Mouse (Mus musculus): ENCODE results near the gene Higd1c. TPM values are rescaled to one million over a fixed set of nuclear protein-coding genes. Genes with fewer than 3 reads are reported as not detected.
"Not testable (repeated sequence)": the region's sequence is repeated elsewhere in the genome, so short reads cannot be mapped to it uniquely, and the experiment has no call there.

Higd1c gene
- polyA plus RNA-seq, 1 experiment from 2014 or later = not detected

DNA sequence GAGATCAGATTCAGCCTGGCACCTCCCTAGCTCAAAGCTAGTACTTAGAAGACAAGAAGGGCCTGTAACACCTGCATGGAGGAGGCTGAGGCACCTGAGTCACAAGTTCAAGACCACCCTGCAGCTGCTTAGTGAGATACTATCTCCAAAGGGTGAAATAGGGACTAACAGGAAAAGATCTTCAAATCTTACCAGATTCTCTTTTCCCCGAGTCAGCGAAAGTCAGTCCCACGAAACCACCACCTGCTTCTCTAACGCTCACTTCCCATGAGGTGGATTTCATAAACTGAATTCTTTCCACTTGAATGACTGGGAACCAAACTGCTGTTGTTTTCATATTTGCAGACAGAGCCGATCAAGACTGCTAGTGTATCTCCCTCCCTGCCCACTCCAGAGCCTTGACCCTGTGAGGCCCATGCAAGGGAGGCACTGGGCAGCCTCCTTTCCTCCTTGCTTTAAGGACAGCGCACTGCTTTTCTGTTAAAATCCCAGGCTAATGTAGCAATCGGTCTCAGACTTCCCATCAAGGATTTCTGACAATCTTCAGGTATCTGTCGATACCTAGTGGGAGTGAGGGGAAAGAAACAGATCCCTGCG is 53.6 kb downstream of the Higd1c start:
- Histone ChIP-seq H3K4me2 (replicated peaks) (no peak overlapping the region), H3K4me1 (peaks cover 23% of the 10 kb centered on the region), H3K9me3 (no peaks in the 10 kb centered on the region), H3K4me3 (no peak overlapping the region), H3K36me3 (no peaks in the 10 kb centered on the region), H3K27me3 (no peaks in the 10 kb centered on the region), H3K9ac (replicated peaks) (no peak overlapping the region), H3K27ac (replicated peaks) (no peak overlapping the region)
- no peak for ATAC-seq (replicated peaks)
- 84% methylated on average over 9 of the region's 9 CpGs for WGBS

DNA sequence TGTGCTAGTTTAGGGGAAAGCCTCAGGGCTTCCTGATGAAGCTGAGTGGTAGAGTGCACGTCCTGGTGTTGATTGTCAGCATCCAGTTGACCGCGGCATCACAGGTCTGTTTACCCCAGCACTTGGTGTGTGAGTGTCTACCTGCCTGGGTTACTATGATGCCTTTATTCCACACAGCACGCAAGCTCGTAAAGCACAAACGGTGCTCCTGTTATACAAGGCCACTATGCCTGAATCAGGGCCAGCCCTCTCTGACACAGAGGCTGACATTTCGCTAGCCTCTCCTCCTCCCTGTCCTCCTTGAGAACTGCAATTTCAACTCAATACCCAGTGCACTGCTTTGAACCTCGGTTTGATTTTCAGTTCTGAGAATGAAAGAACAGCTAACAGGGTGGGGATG is 55.0 kb downstream of the Higd1c start:
- 78% methylated on average over 8 of the region's 8 CpGs for WGBS

GRCm38 (mm10) chr15:100419901-100420745 is 55.8 kb downstream of the Higd1c start:
- Histone ChIP-seq H3K27ac (replicated peaks) (no peak overlapping the region), H3K4me2 (replicated peaks) (no peak overlapping the region), H3K9me3 (no peaks in the 10 kb centered on the region), H3K36me3 (no peaks in the 10 kb centered on the region), H3K4me1 (peaks cover 32% of the 10 kb centered on the region), H3K27me3 (peaks cover 13% of the 10 kb centered on the region; the same call in 1 of the 2 replicates), H3K4me3 (no peak overlapping the region), H3K9ac (replicated peaks) (no peak overlapping the region)
- WGBS = 71% methylated on average over 9 of the region's 9 CpGs
- no peak for ATAC-seq (replicated peaks)

More for the DNA sequence above, 55.0 kb downstream of the Higd1c start:
- H3K4me2 ChIP-seq (replicated peaks) = no peak overlapping the region
- no peaks in the 10 kb centered on the region for H3K36me3 ChIP-seq
- H3K9ac ChIP-seq (replicated peaks) = no peak overlapping the region
- H3K27me3 ChIP-seq = peaks cover 5% of the 10 kb centered on the region; the same call in 1 of the 2 replicates
- H3K27ac ChIP-seq (replicated peaks) = no peak overlapping the region
- ATAC-seq (replicated peaks) = no peak
- H3K4me1 ChIP-seq = peaks cover 32% of the 10 kb centered on the region
- no peaks in the 10 kb centered on the region for H3K9me3 ChIP-seq
- H3K4me3 ChIP-seq = no peak overlapping the region

GRCm38 (mm10) chr15:100421059-100421757 is 56.9 kb downstream of the Higd1c start:
- 50% methylated on average over 8 of the region's 8 CpGs for WGBS
- H3K4me1 ChIP-seq = peaks cover 32% of the 10 kb centered on the region
- H3K36me3 ChIP-seq = no peaks in the 10 kb centered on the region
- no peaks in the 10 kb centered on the region for H3K9me3 ChIP-seq
- no peak overlapping the region for H3K27ac ChIP-seq (replicated peaks)
- H3K27me3 ChIP-seq = peaks cover 19% of the 10 kb centered on the region; the same call in 1 of the 2 replicates
- no peak for ATAC-seq (replicated peaks)
- H3K9ac ChIP-seq (replicated peaks) = no peak overlapping the region
- H3K4me2 ChIP-seq (replicated peaks) = peak overlapping the region; percentile 91
- peak overlapping the region; percentile 77; the same call in 1 of the 2 replicates for H3K4me3 ChIP-seq

DNA sequence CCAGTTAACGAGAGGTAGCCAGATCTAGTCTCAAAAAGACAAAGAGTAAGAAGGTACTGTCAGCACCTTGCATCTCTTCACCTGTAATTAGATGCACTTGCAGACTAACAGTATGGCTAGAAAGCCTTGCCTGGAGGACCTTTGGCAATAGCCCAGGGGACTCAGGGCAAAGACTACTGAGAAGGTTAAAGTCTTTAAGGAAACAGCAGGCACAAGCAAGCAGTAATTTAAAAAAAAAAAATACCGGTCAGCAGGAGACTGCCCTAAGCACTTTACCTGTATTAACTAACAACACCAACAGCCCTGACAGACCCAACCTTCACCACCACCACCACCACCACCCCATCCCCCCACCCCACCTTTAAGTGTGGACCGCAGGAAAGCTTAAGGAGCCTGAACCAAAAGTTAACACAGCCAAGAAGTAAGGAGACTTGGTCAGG is 57.4 kb downstream of the Higd1c start, which contains the start of gene Gm5475:
Gene Gm5475, plus strand, starts transcription at position 390 of the 440 bp plus-strand sequence.
- not testable (repeated sequence) for H3K9me3 ChIP-seq; H3K27ac ChIP-seq (replicated peaks); H3K36me3 ChIP-seq; ATAC-seq (replicated peaks)
- Histone ChIP-seq H3K4me3 (peak within 1 kb of the TSS; percentile 77), H3K4me1 (peaks cover 32% of the 10 kb centered on the region), H3K4me2 (replicated peaks) (peak within 1 kb of the TSS; percentile 91), H3K9ac (replicated peaks) (peak within 1 kb of the TSS; percentile 81), H3K27me3 (peaks cover 19% of the 10 kb centered on the region; the same call in 1 of the 2 replicates)
- WGBS = 28% methylated on average over 3 of the region's 3 CpGs

DNA sequence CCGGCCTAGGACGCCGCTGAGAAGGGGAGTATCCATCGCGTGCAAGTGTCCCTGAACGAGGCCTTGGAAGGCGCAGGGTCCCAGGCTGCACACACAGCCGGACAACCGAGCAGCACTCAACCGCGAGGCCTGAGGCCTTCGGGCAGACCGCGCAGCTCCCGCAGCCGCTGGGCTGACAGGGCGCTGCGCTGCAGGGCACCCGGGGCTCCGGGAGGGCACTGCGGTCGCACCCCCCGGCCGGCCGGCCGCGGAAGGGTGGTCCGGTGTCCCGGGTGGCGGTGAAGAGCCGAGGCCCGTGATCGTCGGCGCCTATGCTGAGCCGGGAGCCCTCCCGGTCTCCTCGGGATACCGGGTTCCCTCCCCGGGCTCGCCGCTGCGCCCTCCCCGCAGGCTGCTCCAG is 58.1 kb downstream of the Higd1c start:
- peaks cover 19% of the 10 kb centered on the region; the same call in 1 of the 2 replicates for H3K27me3 ChIP-seq
- peak overlapping the region; percentile 81 for H3K9ac ChIP-seq (replicated peaks)
- peaks cover 32% of the 10 kb centered on the region for H3K4me1 ChIP-seq
- ATAC-seq (replicated peaks) = peak; percentile 72
- peak overlapping the region; percentile 77 for H3K4me3 ChIP-seq
- peak overlapping the region; percentile 91 for H3K4me2 ChIP-seq (replicated peaks)
- under 1% methylated on average over 27 of the region's 44 CpGs for WGBS
- H3K9me3 ChIP-seq = no peaks in the 10 kb centered on the region
- no peak overlapping the region for H3K27ac ChIP-seq (replicated peaks)
- no peaks in the 10 kb centered on the region for H3K36me3 ChIP-seq

DNA sequence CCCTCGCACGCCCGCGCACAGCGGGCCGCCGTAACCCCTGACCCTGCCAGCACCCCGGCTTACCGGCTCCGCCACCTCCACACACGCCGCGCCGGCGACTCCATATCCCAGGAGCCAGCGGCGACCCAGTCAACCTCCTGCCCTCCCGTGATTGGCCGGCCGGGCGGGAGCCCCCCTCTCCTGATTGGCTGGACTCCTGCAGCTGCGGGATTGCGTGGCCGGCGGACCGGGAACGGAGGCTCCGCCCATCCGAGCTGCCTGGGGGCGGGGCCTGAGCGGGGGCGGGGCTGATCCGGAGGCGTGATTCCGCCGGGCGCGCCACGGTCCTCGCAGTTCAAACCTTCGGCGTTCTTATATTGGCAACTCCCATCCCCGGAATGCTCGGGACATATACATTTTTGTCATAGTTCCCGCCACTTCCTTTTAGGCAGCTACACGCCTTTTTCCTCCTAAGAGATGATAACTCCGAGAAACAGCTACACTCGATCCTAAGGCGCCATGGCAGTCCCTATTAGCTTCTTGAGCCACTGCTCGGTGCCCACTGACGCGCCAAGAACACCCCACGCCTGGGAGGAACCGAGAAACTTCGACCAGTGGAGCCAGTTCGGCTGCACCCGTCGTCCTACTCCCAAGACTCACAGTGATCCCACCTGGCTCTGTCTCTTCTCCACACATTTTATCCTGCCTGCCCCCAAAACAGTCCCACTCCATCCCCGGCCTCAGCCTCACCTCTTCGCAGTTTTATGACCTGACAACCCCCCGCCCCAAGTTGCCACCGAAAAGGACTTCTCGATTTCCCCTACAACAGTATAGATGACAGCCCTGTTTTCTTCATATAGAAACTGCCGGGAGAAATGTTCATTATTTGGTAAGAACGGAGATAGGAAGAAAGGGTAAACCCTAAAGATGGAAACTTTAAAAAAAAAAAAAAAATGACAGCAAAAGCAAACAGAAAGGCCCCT is 58.8 kb downstream of the Higd1c start:
- Histone ChIP-seq H3K4me1 (peaks cover 32% of the 10 kb centered on the region), H3K36me3 (no peaks in the 10 kb centered on the region), H3K4me2 (replicated peaks) (peak overlapping the region; percentile 91), H3K9me3 (no peaks in the 10 kb centered on the region), H3K27ac (replicated peaks) (no peak overlapping the region), H3K4me3 (peak overlapping the region; percentile 77), H3K9ac (replicated peaks) (peak overlapping the region; percentile 81), H3K27me3 (peaks cover 19% of the 10 kb centered on the region; the same call in 1 of the 2 replicates)
- WGBS = 2% methylated on average over 65 of the region's 65 CpGs
- ATAC-seq (replicated peaks) = peak; percentile 99

DNA sequence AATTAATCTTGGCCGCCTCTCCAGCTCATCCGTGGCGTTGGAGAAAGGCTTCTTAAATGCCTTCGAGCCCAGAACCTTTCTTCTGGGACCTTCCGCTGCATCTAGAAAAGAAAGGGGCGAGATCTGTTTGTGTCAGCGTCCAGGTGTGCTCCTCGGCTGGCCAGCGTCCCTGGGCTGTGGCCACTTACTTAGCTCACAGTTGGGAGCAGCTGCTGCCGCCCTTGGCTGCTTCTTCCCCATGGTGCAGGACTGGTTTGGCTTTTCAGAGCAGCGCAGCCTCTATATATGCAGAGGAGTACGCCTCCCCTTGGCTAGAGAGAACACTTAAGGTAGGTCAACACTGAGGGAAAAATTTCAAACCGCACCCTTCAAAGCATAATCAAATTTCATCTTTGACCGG is 59.6 kb downstream of the Higd1c start:
- H3K36me3 ChIP-seq = no peaks in the 10 kb centered on the region
- 3% methylated on average over 14 of the region's 14 CpGs for WGBS
- no peaks in the 10 kb centered on the region for H3K9me3 ChIP-seq
- no peak overlapping the region for H3K27ac ChIP-seq (replicated peaks)
- peaks cover 32% of the 10 kb centered on the region for H3K4me1 ChIP-seq
- peak overlapping the region; percentile 91 for H3K4me2 ChIP-seq (replicated peaks)
- peaks cover 19% of the 10 kb centered on the region; the same call in 1 of the 2 replicates for H3K27me3 ChIP-seq
- no peak overlapping the region for H3K9ac ChIP-seq (replicated peaks)
- peak overlapping the region; percentile 77 for H3K4me3 ChIP-seq
- no peak for ATAC-seq (replicated peaks)

GRCm38 (mm10) chr15:100424396-100425122 is 60.2 kb downstream of the Higd1c start, which contains the start of gene Slc11a2:
Slc11a2 (minus strand) TSS chr15:100425072.
- Histone ChIP-seq H3K36me3 (no peaks in the 10 kb centered on the region), H3K4me3 (peak within 1 kb of the TSS; percentile 77), H3K27ac (replicated peaks) (no peak within 1 kb of the TSS), H3K4me1 (peaks cover 32% of the 10 kb centered on the region), H3K27me3 (peaks cover 19% of the 10 kb centered on the region; the same call in 1 of the 2 replicates), H3K9ac (replicated peaks) (no peak within 1 kb of the TSS), H3K4me2 (replicated peaks) (peak within 1 kb of the TSS; percentile 91), H3K9me3 (no peaks in the 10 kb centered on the region)
- ATAC-seq (replicated peaks) = no peak
- WGBS = 29% methylated on average over 17 of the region's 17 CpGs

DNA sequence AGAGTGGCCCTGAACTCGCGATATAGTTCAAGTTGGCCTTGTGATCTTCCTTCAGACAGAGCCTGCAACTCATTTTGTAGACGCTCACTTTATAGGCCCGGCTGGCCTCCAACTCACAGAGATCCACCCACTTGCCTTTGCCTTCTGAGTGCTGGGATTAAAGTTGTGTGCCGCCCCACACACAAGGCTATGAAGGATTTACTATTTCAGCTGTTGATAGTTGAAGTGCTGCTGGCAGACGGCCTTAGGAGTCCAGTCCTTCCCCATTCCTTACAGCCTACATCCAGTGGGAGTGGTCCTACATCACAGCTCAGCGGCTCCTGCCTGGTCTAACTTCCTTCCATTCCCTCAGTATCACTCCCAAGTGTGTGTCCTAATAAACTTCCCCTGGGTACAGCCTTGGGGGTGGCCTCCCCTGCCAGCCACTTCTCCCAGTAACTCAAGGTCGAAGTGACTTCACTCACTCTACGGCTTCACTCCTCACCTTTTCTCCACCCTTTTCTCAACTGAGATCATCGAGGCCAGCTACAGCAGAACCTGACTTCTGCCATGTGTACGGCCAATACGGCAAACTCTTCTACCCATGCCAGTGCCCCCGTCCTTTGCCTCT is 64.1 kb downstream of the Higd1c start:
- Histone ChIP-seq H3K9ac (replicated peaks) (no peak overlapping the region), H3K27me3 (peaks cover 19% of the 10 kb centered on the region; the same call in 1 of the 2 replicates), H3K4me3 (no peak overlapping the region), H3K36me3 (no peaks in the 10 kb centered on the region), H3K4me1 (peaks cover 7% of the 10 kb centered on the region), H3K4me2 (replicated peaks) (no peak overlapping the region), H3K27ac (replicated peaks) (no peak overlapping the region), H3K9me3 (no peaks in the 10 kb centered on the region)
- WGBS = 86% methylated on average over 13 of the region's 13 CpGs
- ATAC-seq (replicated peaks) = no peak
